Mouse (Mus musculus): ENCODE measurements around the gene Lemd2.

The Lemd2 gene

DNA sequence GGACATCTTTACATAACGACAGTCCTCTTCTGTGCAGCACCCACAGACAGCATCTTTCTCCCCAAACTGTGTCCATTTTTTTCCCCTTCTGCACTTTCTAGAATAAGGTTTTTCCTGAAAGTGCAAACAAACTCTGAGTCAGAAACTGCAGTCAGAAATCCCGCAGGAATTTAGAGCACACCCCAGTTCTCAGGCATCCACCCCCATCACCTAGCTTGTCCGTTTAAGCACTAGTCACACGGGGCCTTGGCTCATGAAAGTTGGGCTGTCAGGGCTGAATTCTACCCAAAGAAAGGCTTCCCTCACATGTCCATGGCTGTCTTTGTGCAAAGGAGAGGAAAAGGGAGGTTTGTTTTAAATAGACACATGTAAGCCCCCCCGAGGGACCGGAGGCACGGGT, 23.0 kb upstream of the Lemd2 start:
- CTCF ChIA-PET = interaction anchor here (0.6 kb wide), 1 partner anchor 481 kb away, joined by 3 read pairs; no protein-coding TSS in a partner anchor

- CTCF ChIA-PET = no interaction called here
Measured at GRCm38 (mm10) chr17:27226701-27227100, 22.4 kb upstream of the Lemd2 start.

DNA sequence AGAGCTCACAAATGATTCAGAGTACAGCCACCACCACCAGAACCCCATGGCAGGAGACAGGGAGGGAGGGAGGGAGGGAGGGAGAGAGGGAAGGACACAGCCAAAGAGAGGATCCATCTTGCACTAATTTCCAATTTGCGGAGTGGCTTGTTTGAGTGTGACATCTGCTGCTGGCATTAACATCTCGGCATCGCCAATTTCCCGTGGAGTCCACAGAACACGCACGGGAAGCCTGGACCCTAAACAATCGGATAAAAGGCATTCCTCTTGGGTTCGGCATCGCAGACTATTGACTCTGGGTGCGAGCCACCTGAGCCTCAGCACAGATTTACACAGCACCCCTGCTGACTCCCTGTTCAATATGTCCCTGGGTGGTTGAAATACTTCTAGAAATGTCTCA, 21.5 kb upstream of the Lemd2 start:
- CTCF ChIA-PET = no interaction called here

GRCm38 (mm10) chr17:27223821-27224220, 19.6 kb upstream of the Lemd2 start:
- CTCF ChIA-PET = no interaction called here

GRCm38 (mm10) chr17:27221562-27221961, 17.3 kb upstream of the Lemd2 start:
- CTCF ChIA-PET = interaction anchor here (0.6 kb wide), 1 partner anchor 436 kb away, joined by 13 read pairs; no protein-coding TSS in a partner anchor

GRCm38 (mm10) chr17:27218916-27219315, 14.6 kb upstream of the Lemd2 start:
- CTCF ChIA-PET = no interaction called here

- CTCF ChIA-PET = no interaction called here
Measured at GRCm38 (mm10) chr17:27218364-27218763, 14.1 kb upstream of the Lemd2 start.

DNA sequence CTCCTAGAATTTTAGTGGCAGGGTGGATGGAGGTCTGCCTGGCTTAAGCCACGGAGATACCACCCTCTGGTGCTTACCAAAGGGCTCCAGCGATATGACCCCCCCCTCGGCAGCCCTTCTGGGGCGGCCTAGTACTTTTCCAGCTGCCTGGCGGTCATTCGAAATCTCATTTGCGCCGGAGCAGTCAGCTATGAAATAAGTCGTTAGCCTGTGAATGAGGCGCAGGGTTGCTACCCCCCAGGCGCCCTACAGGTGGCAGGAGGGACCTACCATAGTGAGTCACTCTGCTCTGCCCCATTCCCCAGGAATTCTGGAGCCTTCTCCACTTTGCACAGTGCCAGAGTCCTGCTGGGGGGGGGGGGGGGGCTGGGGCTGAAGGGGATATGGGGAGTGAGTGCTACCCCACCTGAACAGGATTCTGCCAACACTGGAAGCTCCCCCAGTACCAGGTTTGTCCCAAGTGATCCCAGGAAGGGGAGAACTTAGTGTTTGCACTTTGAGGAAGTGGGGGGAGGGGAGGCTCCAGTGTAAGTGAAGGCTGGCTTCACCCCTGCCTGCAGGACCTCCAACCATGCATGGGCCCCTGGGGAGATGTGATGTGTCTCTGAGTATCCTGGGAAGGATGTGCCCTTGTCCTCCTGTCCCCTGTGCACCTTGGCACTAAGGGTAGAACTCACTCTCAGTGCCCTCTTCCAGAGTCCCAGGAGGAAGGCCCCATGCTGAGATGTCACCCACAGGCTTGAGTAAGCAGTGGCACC, 8.7 kb upstream of the Lemd2 start:
- CTCF ChIA-PET = no interaction called here

- CTCF ChIA-PET = no interaction called here
Measured at GRCm38 (mm10) chr17:27212006-27212405, 7.7 kb upstream of the Lemd2 start.

GRCm38 (mm10) chr17:27207113-27207707, 2.9 kb upstream of the Lemd2 start:
- CTCF ChIA-PET = no interaction called here

- CTCF ChIA-PET = interaction anchor here (0.5 to 0.6 kb wide), 2 partner anchors 433 to 1249 kb away, joined by 4 to 5 read pairs; no protein-coding TSS in a partner anchor
Measured at GRCm38 (mm10) chr17:27203358-27204074, 753 bp downstream of the Lemd2 start.

- CTCF ChIA-PET = interaction anchor here (0.6 to 1.3 kb wide), 2 partner anchors 13 to 1249 kb away, joined by 3 to 5 read pairs; no protein-coding TSS in a partner anchor
Measured at GRCm38 (mm10) chr17:27202919-27203357, 1.3 kb downstream of the Lemd2 start.

- CTCF ChIA-PET = interaction anchor here (1.3 kb wide), 1 partner anchor 12 kb away, joined by 3 read pairs; no protein-coding TSS in a partner anchor
Measured at GRCm38 (mm10) chr17:27201981-27202380, 2.3 kb downstream of the Lemd2 start.

DNA sequence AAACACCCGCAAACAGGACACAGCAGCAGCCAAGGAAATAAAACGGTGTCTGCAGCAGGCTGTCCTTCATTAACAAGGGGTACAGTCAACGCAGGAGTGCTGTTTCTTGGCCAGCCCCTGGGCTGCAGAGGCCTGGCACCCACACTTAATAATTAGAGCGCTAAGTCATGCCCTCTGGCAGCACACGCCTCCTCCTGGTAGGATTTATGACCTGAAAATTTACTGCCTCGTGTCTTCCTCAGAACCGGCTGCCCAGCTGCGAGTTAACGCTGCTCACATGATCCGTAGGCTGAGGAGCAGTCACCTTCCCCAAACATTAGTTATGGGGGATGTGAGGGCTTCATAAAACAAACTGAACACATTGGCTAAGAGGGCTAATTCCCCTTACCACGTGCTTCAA, 3.5 kb downstream of the Lemd2 start:
- CTCF ChIA-PET = no interaction called here

GRCm38 (mm10) chr17:27199864-27200263, 4.4 kb downstream of the Lemd2 start:
- CTCF ChIA-PET = no interaction called here

GRCm38 (mm10) chr17:27199205-27199604, 5.1 kb downstream of the Lemd2 start:
- CTCF ChIA-PET = no interaction called here

- CTCF ChIA-PET = no interaction called here
Measured at GRCm38 (mm10) chr17:27196206-27196605, 8.1 kb downstream of the Lemd2 start.

GRCm38 (mm10) chr17:27194258-27195185, 9.7 kb downstream of the Lemd2 start:
- CTCF ChIA-PET = no interaction called here

DNA sequence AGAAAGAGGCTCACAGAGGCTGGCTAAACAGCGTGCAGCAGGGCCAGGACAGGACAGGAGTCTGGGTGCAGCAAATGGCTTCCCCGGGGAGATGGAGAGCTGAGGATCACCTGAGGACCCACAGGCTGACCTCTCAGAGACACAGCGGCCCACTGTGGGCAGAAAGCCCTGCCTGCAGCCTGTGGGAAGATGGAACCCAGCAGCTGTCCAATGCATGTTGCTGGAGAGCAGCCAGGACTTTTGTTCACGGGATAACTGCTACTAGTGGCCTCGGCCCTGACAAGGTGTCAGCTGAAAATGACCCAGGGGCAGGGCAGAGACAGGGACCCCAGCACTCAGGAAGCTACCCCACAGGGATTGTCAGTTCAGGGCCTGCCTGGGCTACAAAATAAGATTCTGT, 12.5 kb downstream of the Lemd2 start:
- CTCF ChIA-PET = no interaction called here

DNA sequence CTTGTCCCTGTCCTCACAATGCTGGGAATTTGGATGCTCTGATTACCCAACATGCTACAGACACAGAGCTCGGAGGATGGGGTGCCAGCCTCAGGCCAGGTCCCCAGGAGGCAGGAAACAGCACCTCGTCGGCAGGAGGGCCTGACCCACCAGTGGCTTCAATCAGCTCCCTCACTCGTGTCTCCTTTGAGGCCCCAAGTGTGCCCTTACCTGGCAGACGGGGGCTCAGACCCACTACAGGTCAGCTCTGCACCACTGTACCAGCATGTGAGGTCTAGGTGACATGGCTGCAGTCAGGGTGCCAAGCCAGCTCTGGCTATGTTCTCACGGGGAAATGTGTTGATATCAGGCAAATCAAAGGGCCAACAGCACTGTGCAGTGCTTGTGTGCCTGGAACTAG, 13.1 kb downstream of the Lemd2 start:
- CTCF ChIA-PET = no interaction called here

GRCm38 (mm10) chr17:27189640-27190216, 14.5 kb downstream of the Lemd2 start:
- CTCF ChIA-PET = interaction anchor here (0.6 to 1.2 kb wide), 3 partner anchors 12 to 1513 kb away, joined by 3 to 5 read pairs (median 4); no protein-coding TSS in a partner anchor

Measured in spleen, embryonic (tissue).